Mouse (Mus musculus): ENCODE results near the gene Stk40.
"Not testable (repeated sequence)": the region's sequence is repeated elsewhere in the genome, so short reads cannot be mapped to it uniquely, and the experiment has no call there.

The Stk40 gene

GRCm38 (mm10) chr4:126103590-126104068, at the start of gene Stk40:
Stk40 (plus strand) TSS chr4:126103957.
- peak; percentile 94 for DNase-seq (ENCODE audit: low spot score in 2 of 2)

DNA sequence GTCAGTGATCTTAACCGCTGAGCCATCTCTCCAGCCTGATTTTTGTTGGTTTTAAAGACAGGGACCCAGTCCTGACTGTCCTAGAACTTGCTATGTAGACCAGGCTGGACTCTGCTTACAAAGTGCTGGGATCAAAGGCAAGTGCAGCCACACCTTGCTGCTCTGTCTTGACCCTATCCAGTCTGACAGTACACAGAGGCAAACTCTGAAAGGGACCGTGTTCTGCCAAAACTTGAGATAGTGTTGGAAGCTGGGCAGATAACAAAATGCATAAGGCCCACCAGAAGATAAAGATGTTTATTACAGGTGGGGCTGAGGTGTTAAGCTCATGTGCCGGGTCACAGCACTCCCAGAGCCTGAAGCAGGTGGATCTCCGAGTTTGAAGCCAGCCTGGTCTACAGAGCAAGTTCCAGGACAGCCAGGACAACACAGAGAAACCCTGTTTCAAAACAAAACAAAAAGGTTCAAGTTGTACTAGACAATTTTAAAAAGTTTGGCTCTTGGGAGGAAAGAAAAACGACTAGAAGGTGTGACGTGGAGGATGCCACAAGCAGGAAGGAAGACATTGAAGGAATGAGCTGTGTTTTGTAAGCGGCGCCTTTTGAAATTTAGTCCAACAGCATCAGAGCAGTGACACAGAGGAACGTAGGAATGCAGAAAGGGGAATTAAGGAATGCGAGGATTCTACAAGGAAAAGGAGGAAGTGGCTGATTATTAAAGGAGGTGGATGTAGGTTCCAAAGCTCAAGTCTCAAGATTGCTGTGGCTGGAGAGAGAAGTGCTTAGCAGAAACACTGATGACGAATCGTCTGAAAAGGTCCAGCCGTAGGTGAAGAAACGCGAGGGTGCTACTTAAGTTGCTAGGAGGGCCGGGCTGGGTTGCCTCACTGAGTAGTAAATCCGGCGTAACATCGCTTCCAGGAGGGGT, 46.3 kb upstream of the Stk40 start:
- DNase-seq (ENCODE audit: low spot score in 2 of 2): no peak

- peak; percentile 92 to 93 for DNase-seq (ENCODE audit: low spot score in 2 of 2)
Observed at GRCm38 (mm10) chr4:126058134-126058996, 45.4 kb upstream of the Stk40 start, which contains the start of gene Oscp1. Oscp1 (plus strand) TSS chr4:126058565.

DNA sequence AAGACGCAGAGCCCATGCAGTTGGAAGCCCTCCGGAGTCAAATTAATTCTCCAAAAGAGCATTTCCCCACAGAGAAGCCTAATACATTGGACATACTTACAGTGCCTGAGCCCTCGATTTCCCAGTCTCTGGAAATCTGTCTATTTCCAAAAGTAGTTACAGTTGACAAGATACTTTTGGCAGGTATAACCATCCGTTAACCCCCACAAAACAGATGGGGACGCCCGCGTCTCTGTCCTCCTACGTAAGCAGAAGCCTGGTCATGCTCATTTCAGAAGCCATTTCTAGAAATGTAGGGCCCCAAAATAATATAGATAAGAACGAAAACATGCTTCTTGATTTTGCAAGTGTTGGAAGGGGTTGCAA, 44.8 kb upstream of the Stk40 start:
- peak; percentile 46 to 49 for DNase-seq (ENCODE audit: low spot score in 2 of 2)

- no peak for DNase-seq (ENCODE audit: low spot score in 2 of 2)
Observed at GRCm38 (mm10) chr4:126062856-126063255, 40.9 kb upstream of the Stk40 start.

GRCm38 (mm10) chr4:126065241-126065640, 38.5 kb upstream of the Stk40 start:
- DNase-seq (ENCODE audit: low spot score in 2 of 2): peak in 1 of 2 experiments; percentile 43

GRCm38 (mm10) chr4:126067401-126068077, 36.2 kb upstream of the Stk40 start:
- DNase-seq (ENCODE audit: low spot score in 2 of 2): no peak

DNA sequence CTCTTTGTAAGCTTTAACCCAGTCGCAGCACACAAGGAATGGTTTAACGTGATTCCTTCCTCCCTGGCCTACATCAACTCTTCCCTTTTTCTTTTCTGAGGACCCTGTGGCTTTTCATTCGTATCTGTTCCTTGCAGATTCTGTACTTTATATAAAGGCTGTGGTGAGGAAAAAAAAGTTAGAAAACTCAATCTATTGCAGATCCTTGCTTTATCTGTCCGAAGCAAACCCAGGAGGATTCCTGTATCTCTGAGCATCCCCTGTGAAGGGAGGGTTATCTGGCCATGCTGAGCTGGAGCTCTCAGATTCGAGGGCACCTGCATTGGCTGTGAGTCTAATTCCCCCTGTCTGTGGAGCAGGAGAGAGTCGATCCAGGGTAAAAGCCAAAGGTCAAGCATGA, 34.9 kb upstream of the Stk40 start:
- no peak for DNase-seq (ENCODE audit: low spot score in 2 of 2)

DNA sequence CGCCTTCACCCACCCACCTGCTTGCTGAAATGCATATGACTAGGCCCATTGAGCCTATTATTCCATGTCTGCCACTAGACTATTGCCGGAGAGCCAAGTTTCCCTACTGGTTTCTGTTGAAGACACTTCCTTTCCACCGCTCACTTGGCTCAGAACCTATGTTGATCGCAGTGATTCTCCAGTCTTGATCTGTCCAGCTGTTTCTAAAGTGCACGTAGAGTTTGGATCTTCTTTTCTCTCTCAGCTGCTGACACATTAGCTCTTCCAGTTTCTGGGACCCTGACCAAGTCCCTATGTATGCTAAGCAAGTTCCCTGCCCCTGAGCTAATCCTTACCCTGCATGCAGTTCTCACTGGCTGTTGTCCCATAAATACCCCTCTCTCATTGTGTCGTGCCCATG, 25.9 kb upstream of the Stk40 start:
- DNase-seq (ENCODE audit: low spot score in 2 of 2): no peak

DNA sequence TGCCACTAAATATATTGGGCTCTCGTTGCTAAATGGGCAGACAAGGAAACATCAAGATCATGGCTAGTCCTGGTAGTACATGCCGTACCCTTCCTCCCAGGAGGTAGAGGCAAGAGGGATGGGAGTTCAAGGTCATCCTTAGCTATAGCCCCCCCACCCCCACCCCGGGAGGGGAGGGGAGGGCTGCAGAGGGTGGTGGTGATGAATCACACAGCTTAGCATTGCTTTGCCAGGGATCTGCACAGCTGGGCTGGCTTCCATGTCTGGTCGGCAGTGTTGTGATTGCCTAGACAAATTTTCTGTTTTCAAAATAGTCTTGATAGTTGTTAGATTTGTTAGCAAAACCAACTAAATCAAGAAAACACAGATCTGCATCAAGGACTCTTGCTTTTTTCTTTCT, 24.5 kb upstream of the Stk40 start:
- no peak for DNase-seq (ENCODE audit: low spot score in 2 of 2)

GRCm38 (mm10) chr4:126081601-126082000, 22.2 kb upstream of the Stk40 start:
- DNase-seq (ENCODE audit: low spot score in 2 of 2): no peak

GRCm38 (mm10) chr4:126083021-126083420, 20.7 kb upstream of the Stk40 start:
- no peak for DNase-seq (ENCODE audit: low spot score in 2 of 2)

- DNase-seq (ENCODE audit: low spot score in 2 of 2): no peak
Observed at GRCm38 (mm10) chr4:126084382-126084781, 19.4 kb upstream of the Stk40 start.

DNA sequence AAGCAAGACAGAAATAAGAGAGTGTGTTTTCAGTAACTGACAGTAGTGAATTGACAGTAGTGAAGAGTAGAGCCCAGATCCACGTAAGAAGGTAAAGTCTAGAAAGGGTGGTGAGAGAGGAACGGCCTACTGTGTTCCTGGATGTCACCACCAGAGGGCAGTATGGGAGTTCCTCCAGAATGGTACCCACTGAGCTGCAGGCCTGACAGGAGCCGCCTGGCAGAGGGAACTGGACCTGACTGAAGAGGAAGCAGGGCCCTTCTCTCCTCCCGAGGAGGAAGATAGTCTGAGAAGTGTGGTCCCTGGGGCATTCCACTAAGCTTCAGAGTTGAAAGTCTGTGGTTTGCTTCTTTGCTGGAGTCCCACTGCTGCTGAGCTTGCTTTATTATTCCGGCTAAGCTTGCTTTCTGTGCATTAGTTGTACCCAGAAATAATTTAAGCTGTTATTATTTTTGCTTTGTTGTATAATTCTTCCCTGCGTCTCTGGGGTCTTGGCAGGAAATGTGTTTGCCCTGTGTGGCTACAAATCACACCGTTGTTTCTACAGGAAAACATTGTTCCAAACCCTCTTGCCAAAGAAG, 17.7 kb upstream of the Stk40 start:
- peak; percentile 47 to 71 for DNase-seq (ENCODE audit: low spot score in 2 of 2)

GRCm38 (mm10) chr4:126090101-126090847, 13.5 kb upstream of the Stk40 start:
- DNase-seq (ENCODE audit: low spot score in 2 of 2): no peak

GRCm38 (mm10) chr4:126090848-126091124, 13.0 kb upstream of the Stk40 start:
- DNase-seq (ENCODE audit: low spot score in 2 of 2): no peak

DNA sequence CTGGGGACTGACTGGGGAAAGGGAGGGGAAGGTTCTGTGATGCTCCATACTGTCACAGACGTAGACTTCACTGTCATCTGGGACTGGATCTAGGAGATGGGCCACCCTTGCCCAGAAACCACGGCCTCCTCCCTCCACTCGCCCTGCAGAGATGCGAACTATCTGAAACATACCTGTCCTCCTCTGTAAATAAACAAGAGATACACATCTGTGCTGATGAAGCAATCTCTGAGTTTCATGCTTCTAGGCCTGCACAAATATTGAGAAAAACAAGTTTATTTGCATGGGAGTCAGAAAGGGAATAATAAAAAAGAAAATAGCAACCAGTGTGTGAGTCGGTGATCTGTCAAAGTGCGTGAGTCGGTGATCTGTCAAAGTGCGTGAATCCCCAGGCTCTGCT, 11.9 kb upstream of the Stk40 start:
- DNase-seq (ENCODE audit: low spot score in 2 of 2): no peak

DNA sequence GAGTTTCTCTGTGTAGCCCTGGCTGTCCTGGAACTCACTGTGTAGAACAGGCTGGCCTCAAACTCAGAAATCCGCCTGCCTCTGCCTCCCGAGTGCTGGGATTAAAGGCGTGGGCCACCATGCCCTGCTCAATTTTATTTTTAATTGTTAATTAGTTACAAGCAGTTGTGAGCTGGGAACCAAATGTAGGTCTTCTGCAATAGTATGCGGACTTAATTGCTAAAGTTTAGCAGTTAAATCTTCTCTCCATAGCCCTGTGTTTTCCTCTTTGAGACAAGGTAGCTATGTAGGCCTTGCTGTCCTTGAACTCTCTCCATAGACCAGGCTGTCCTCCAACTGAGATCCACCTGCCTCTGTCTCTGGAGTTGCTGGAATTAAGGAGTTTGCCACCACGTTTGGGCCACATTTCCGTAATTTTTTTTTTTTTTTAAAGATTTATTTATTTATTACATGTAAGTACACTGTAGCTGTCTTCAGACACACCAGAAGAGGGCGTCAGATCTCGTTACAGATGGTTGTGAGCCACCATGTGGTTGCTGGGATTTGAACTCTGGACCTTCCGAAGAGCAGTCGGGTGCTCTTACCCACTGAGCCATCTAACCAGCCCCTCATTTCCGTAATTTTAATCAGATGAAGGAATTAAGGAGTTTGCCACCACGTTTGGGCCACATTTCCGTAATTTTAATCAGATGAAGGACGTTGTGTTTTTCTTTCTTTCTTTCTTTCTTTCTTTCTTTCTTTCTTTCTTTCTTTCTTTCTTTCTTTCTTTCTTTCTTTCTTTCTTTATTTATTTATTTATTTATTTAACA, 7.9 kb upstream of the Stk40 start:
- DNase-seq (ENCODE audit: low spot score in 2 of 2): not testable (repeated sequence)

DNA sequence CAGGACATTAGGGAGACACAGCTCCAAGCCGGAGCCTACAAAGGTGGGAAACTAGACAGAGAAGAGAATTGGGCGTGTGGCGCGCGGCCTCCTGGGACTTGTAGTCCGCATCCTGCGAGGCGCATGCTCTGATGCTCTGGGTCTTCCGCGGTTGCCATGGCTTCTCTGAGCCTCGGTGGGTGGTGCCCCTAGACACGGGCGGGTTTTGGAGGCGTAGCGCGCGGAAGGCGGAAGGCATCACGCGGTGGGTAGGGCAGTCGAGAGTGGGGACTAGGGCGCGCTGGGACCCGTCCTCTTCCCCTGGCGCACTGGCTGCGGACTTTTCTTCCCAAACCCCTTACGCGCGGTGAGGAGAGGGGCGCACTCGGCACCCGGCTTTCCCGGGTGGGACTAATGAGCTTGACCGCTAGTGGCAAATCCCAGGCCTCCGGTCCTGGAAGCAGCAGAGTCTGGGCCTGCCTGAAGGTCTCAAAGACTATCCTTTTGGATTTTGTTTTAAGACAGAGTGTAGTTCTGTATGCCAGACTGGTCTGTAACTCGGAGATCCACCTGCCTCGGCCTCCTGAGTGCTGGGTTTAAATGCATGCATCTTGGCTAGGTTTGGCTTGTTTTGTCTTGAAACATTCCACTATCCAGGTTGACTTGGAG, 7.2 kb upstream of the Stk40 start, which contains the start of gene Lsm10:
TSS of gene Lsm10 (plus strand) at position 160 of the 648 bp plus-strand sequence.
- DNase-seq (ENCODE audit: low spot score in 2 of 2): peak; percentile 94

All from frontal cortex, postnatal 14 days (tissue).